Mouse (Mus musculus): ENCODE data around the gene Tnr. TPM values are rescaled to one million over a fixed set of nuclear protein-coding genes. Genes with fewer than 3 reads are reported as not detected.

The Tnr gene
- polyA plus RNA-seq, 1 experiment: not detected

GRCm38 (mm10) chr1:159745311-159745710, 221.7 kb downstream of the Tnr start:
- TF ChIP-seq CTCF (IDR thresholded peaks at IDR 0.05; ENCODE audit: extremely low read depth, insufficient read depth, insufficient read length, insufficient replicate concordance) (no peak), POLR2A (IDR thresholded peaks at IDR 0.05; ENCODE audit: low read depth, low read length) (no peak)
- H3K27ac ChIP-seq (ENCODE audit: insufficient read depth, low read length): no peak overlapping the region
- 68% methylated on average over 2 of the region's 2 CpGs for WGBS
- H3K4me3 ChIP-seq (ENCODE audit: extremely low read depth, insufficient read depth, insufficient read length): no peak overlapping the region
- H3K4me1 ChIP-seq (ENCODE audit: control insufficient read depth, insufficient read depth, insufficient read length): no peaks in the 10 kb centered on the region
- no peaks in the 10 kb centered on the region for H3K27me3 ChIP-seq (ENCODE audit: control insufficient read depth, insufficient read depth, low read length)
- H3K36me3 ChIP-seq (ENCODE audit: control insufficient read depth, insufficient read depth, low read length): no peaks in the 10 kb centered on the region
- no peak for DNase-seq (ENCODE audit: low read depth in 1 of 2, low spot score in 2 of 2)

GRCm38 (mm10) chr1:159747969-159748368, 224.4 kb downstream of the Tnr start:
- TF ChIP-seq CTCF (IDR thresholded peaks at IDR 0.05; ENCODE audit: extremely low read depth, insufficient read depth, insufficient read length, insufficient replicate concordance) (no peak), POLR2A (IDR thresholded peaks at IDR 0.05; ENCODE audit: low read depth, low read length) (no peak)
- Histone ChIP-seq H3K4me1 (ENCODE audit: control insufficient read depth, insufficient read depth, insufficient read length) (no peaks in the 10 kb centered on the region), H3K27me3 (ENCODE audit: control insufficient read depth, insufficient read depth, low read length) (no peaks in the 10 kb centered on the region), H3K27ac (ENCODE audit: insufficient read depth, low read length) (no peak overlapping the region), H3K36me3 (ENCODE audit: control insufficient read depth, insufficient read depth, low read length) (no peaks in the 10 kb centered on the region), H3K4me3 (ENCODE audit: extremely low read depth, insufficient read depth, insufficient read length) (no peak overlapping the region)
- no peak for DNase-seq (ENCODE audit: low read depth in 1 of 2, low spot score in 2 of 2)
- 83% methylated on average over 7 of the region's 7 CpGs for WGBS

- 90% methylated on average over 5 of the region's 5 CpGs for WGBS
- no peak for DNase-seq (ENCODE audit: low read depth in 1 of 2, low spot score in 2 of 2)
- H3K4me1 ChIP-seq (ENCODE audit: control insufficient read depth, insufficient read depth, insufficient read length): no peaks in the 10 kb centered on the region
These were observed 226.8 kb downstream of the Tnr start for GRCm38 (mm10) chr1:159750411-159750810.

GRCm38 (mm10) chr1:159750876-159751275, 227.3 kb downstream of the Tnr start:
- 69% methylated on average over 6 of the region's 6 CpGs for WGBS
- Histone ChIP-seq H3K4me1 (ENCODE audit: control insufficient read depth, insufficient read depth, insufficient read length) (no peaks in the 10 kb centered on the region), H3K36me3 (ENCODE audit: control insufficient read depth, insufficient read depth, low read length) (no peaks in the 10 kb centered on the region), H3K27ac (ENCODE audit: insufficient read depth, low read length) (no peak overlapping the region), H3K27me3 (ENCODE audit: control insufficient read depth, insufficient read depth, low read length) (no peaks in the 10 kb centered on the region), H3K4me3 (ENCODE audit: extremely low read depth, insufficient read depth, insufficient read length) (no peak overlapping the region)
- TF ChIP-seq CTCF (IDR thresholded peaks at IDR 0.05; ENCODE audit: extremely low read depth, insufficient read depth, insufficient read length, insufficient replicate concordance): no peak
- no peak for TF ChIP-seq POLR2A (IDR thresholded peaks at IDR 0.05; ENCODE audit: low read depth, low read length)
- no peak for DNase-seq (ENCODE audit: low read depth in 1 of 2, low spot score in 2 of 2)

More at GRCm38 (mm10) chr1:159750411-159750810, 226.8 kb downstream of the Tnr start:
- Histone ChIP-seq H3K36me3 (ENCODE audit: control insufficient read depth, insufficient read depth, low read length) (no peaks in the 10 kb centered on the region), H3K4me3 (ENCODE audit: extremely low read depth, insufficient read depth, insufficient read length) (no peak overlapping the region), H3K27ac (ENCODE audit: insufficient read depth, low read length) (no peak overlapping the region), H3K27me3 (ENCODE audit: control insufficient read depth, insufficient read depth, low read length) (no peaks in the 10 kb centered on the region)
- no peak for TF ChIP-seq POLR2A (IDR thresholded peaks at IDR 0.05; ENCODE audit: low read depth, low read length)
- TF ChIP-seq CTCF (IDR thresholded peaks at IDR 0.05; ENCODE audit: extremely low read depth, insufficient read depth, insufficient read length, insufficient replicate concordance): no peak

GRCm38 (mm10) chr1:159760970-159761369, 237.4 kb downstream of the Tnr start:
- Histone ChIP-seq H3K4me3 (ENCODE audit: extremely low read depth, insufficient read depth, insufficient read length) (no peak overlapping the region), H3K36me3 (ENCODE audit: control insufficient read depth, insufficient read depth, low read length) (no peaks in the 10 kb centered on the region), H3K27me3 (ENCODE audit: control insufficient read depth, insufficient read depth, low read length) (no peaks in the 10 kb centered on the region), H3K27ac (ENCODE audit: insufficient read depth, low read length) (no peak overlapping the region), H3K4me1 (ENCODE audit: control insufficient read depth, insufficient read depth, insufficient read length) (no peaks in the 10 kb centered on the region)
- TF ChIP-seq CTCF (IDR thresholded peaks at IDR 0.05; ENCODE audit: extremely low read depth, insufficient read depth, insufficient read length, insufficient replicate concordance): no peak
- TF ChIP-seq POLR2A (IDR thresholded peaks at IDR 0.05; ENCODE audit: low read depth, low read length): no peak
- DNase-seq (ENCODE audit: low read depth in 1 of 2, low spot score in 2 of 2): no peak

GRCm38 (mm10) chr1:159763901-159764300, 240.3 kb downstream of the Tnr start:
- H3K36me3 ChIP-seq (ENCODE audit: control insufficient read depth, insufficient read depth, low read length): no peaks in the 10 kb centered on the region
- WGBS: 90% methylated on average over 2 of the region's 2 CpGs
- H3K4me1 ChIP-seq (ENCODE audit: control insufficient read depth, insufficient read depth, insufficient read length): no peaks in the 10 kb centered on the region
- no peaks in the 10 kb centered on the region for H3K27me3 ChIP-seq (ENCODE audit: control insufficient read depth, insufficient read depth, low read length)
- no peak for DNase-seq (ENCODE audit: low read depth in 1 of 2, low spot score in 2 of 2)
- H3K27ac ChIP-seq (ENCODE audit: insufficient read depth, low read length): no peak overlapping the region
- no peak for TF ChIP-seq POLR2A (IDR thresholded peaks at IDR 0.05; ENCODE audit: low read depth, low read length)
- TF ChIP-seq CTCF (IDR thresholded peaks at IDR 0.05; ENCODE audit: extremely low read depth, insufficient read depth, insufficient read length, insufficient replicate concordance): no peak
- H3K4me3 ChIP-seq (ENCODE audit: extremely low read depth, insufficient read depth, insufficient read length): no peak overlapping the region

GRCm38 (mm10) chr1:159764897-159765296, 241.3 kb downstream of the Tnr start:
- 75% methylated on average over 2 of the region's 2 CpGs for WGBS
- Histone ChIP-seq H3K27me3 (ENCODE audit: control insufficient read depth, insufficient read depth, low read length) (no peaks in the 10 kb centered on the region), H3K27ac (ENCODE audit: insufficient read depth, low read length) (no peak overlapping the region), H3K4me1 (ENCODE audit: control insufficient read depth, insufficient read depth, insufficient read length) (no peaks in the 10 kb centered on the region), H3K4me3 (ENCODE audit: extremely low read depth, insufficient read depth, insufficient read length) (no peak overlapping the region), H3K36me3 (ENCODE audit: control insufficient read depth, insufficient read depth, low read length) (no peaks in the 10 kb centered on the region)
- TF ChIP-seq CTCF (IDR thresholded peaks at IDR 0.05; ENCODE audit: extremely low read depth, insufficient read depth, insufficient read length, insufficient replicate concordance) (no peak), POLR2A (IDR thresholded peaks at IDR 0.05; ENCODE audit: low read depth, low read length) (no peak)
- DNase-seq (ENCODE audit: low read depth in 1 of 2, low spot score in 2 of 2): no peak
